Mouse (Mus musculus) ES-E14 (cell line): Measurements from ENCODE around the gene Iqgap1.

ENCODE experiments used
- CHD2 ChIP-seq: IDR thresholded peaks from 2 replicates; pipeline ENCODE4 v1.6.1; 2014; ENCODE audit warnings: mild to moderate bottlenecking, low read depth, low read length, inconsistent platforms
- HCFC1 ChIP-seq: IDR thresholded peaks from 2 replicates; pipeline ENCODE4 v1.6.1; 2012; ENCODE audit warnings: low read length, inconsistent platforms, borderline replicate concordance; ENCODE audit not compliant: insufficient read depth
- MAFK ChIP-seq: IDR thresholded peaks from 2 replicates; pipeline ENCODE4 v1.6.1; 2014; ENCODE audit warnings: mild to moderate bottlenecking, low read depth, low read length, inconsistent platforms; ENCODE audit not compliant: insufficient read depth
- ZC3H11A ChIP-seq: IDR thresholded peaks from 2 replicates; pipeline ENCODE4 v1.6.1; 2012; ENCODE audit warnings: low read depth, mild to moderate bottlenecking, inconsistent platforms, low read length, borderline replicate concordance
- ZNF384 ChIP-seq: IDR thresholded peaks from 2 replicates; pipeline ENCODE4 v1.6.1; 2012; ENCODE audit warnings: low read depth, low read length, inconsistent platforms

GRCm38 (mm10) chr7:80802412-80803160 lies 23.2 kb downstream of the Iqgap1 start:
- TF ChIP-seq MAFK (no peak), ZNF384 (no peak), ZC3H11A (no peak), CHD2 (no peak), HCFC1 (no peak)
